Mouse (Mus musculus) liver, postnatal 0 days (tissue): ENCODE results near the gene AU018091. TPM values are rescaled to one million over a fixed set of nuclear protein-coding genes. Genes with fewer than 3 reads are reported as not detected.
"Not testable (repeated sequence)": the region's sequence is repeated elsewhere in the genome, so short reads cannot be mapped to it uniquely, and the experiment has no call there.

ENCODE experiments used
- ATAC-seq: fragments of 200-750 bp; cut with Nextera tagmentation; 2 replicates; pipeline ENCODE4 v1.8.0; 2017; ENCODE audit warnings: mild to moderate bottlenecking, moderate library complexity
- DNase-seq: peaks from one replicate; pipeline ENCODE4 v3.0.0-alpha.2; 2016
- H3K27ac ChIP-seq: fragments of 300-500 bp; sonication (generic); 2 replicates; pipeline ENCODE4 v1.5.1; 2014; ENCODE audit warnings: antibody characterized with exemption, moderate library complexity, mild to moderate bottlenecking, low read depth
- H3K27me3 ChIP-seq: fragments of 300-500 bp; sonication (generic); 2 replicates; pipeline ENCODE4 v1.6.1; 2014; ENCODE audit warnings: low read length, control low read depth, mixed read lengths; ENCODE audit not compliant: insufficient read depth
- H3K36me3 ChIP-seq: fragments of 300-500 bp; sonication (generic); replicated peaks from 2 replicates; pipeline ENCODE4 v1.6.1; 2014; ENCODE audit warnings: mild to moderate bottlenecking, control low read depth, low read length, moderate library complexity, mixed read lengths; ENCODE audit not compliant: insufficient read depth
- H3K4me1 ChIP-seq: fragments of 300-500 bp; sonication (generic); 2 replicates; pipeline ENCODE4 v1.6.1; 2014; ENCODE audit warnings: antibody characterized with exemption, mild to moderate bottlenecking, control low read depth; ENCODE audit not compliant: insufficient read depth
- H3K4me2 ChIP-seq: fragments of 300-500 bp; sonication (generic); 2 replicates; pipeline ENCODE4 v1.6.1; 2014; ENCODE audit warnings: low read depth, mild to moderate bottlenecking, low read length, moderate library complexity, mixed read lengths
- H3K4me3 ChIP-seq: fragments of 300-500 bp; sonication (generic); 2 replicates; pipeline ENCODE4 v1.5.1; 2014; ENCODE audit warnings: low read depth, low read length
- H3K9ac ChIP-seq: fragments of 300-500 bp; sonication (generic); replicated peaks from 2 replicates; pipeline ENCODE4 v1.6.1; 2014; ENCODE audit warnings: mild to moderate bottlenecking, moderate library complexity
- H3K9me3 ChIP-seq: fragments of 300-500 bp; sonication (generic); 2 replicates; pipeline ENCODE4 v1.6.1; 2016; ENCODE audit warnings: mild to moderate bottlenecking, control low read depth, low read length, mixed read lengths
- CTCF ChIP-seq: sonication (generic); IDR thresholded peaks from 2 replicates; pipeline ENCODE4 v1.5.1; 2016; ENCODE audit warnings: antibody characterized with exemption, low read depth
- WGBS: fragments of 180-500 bp; shearing (Covaris S2); extraction: QIAGEN DNeasy Blood & Tissue Kit; methylation state at CpG from one replicate; pipeline ENCODE4 v1.1.7; 2014; ENCODE audit not compliant: insufficient replicate concordance; 5-methylcytosine and 5-hydroxymethylcytosine counted together
- microRNA counts: library from miRNA; unstranded; fragments of <30 nt; microRNA quantifications from one replicate; lab custom pipeline; 2015
- microRNA-seq: library from miRNA; unstranded; fragments of <30 nt; microRNA quantifications from one replicate; pipeline ENCODE4, GENCODE M21; 2016
- polyA plus RNA-seq: library from polyadenylated mRNA; unstranded; fragments of >200 nt; fragmentation: Nextera tagmentation; extraction: Ambion mirVana; gene quantifications from 2 replicates; pipeline ENCODE4 v1.2.1, GENCODE M21; 2015

Gene AU018091
- polyA plus RNA-seq, 1 experiment from 2014 or later = not detected

DNA sequence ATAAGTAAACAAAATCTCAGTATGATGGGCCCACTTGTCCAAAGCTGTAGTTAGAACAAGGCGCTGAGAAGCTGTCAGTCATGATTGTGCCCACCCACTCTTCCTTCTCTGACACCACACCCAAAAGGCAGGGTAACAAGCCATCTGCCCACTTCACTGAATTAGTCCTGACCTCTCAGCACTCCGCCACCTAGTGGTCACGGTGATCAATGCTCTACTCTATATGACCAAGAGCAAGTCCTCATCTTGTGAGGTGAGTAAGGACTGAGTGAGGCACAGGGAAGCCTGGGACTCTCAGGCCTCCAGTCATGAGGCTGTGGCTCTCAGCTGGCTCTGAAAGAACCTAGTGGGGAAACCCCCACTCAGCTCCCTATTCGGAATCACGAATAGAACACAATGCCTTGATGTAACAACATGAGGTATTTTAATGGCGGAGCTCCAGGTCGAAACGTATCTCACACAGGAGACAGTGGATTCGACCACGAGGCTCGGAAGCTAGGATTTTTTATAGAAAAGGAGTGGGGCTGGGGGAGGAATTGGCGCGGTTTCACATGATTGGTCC, 62.4 kb downstream of the AU018091 start:
- not testable (repeated sequence) for H3K36me3 ChIP-seq, H3K4me1 ChIP-seq, H3K9me3 ChIP-seq, H3K4me2 ChIP-seq, H3K27me3 ChIP-seq, H3K4me3 ChIP-seq, H3K9ac ChIP-seq, DNase-seq, H3K27ac ChIP-seq, ATAC-seq
- TF ChIP-seq CTCF = peak; percentile 43
- 61% methylated on average over 13 of the region's 13 CpGs for WGBS

MicroRNA genes within 50 kb of the gene (microRNA counts, 519-probe panel; counts per million panel counts)
- microRNA mmu-miR-290-3p (lab: Ali Mortazavi, UCI) (not detected), microRNA mmu-miR-290-5p (lab: Ali Mortazavi, UCI) (not detected), microRNA mmu-miR-291a-3p (lab: Ali Mortazavi, UCI) (not detected), microRNA mmu-miR-291a-5p (lab: Ali Mortazavi, UCI) (not detected), microRNA mmu-miR-292-5p (lab: Ali Mortazavi, UCI) (not detected)

Small RNA genes within 50 kb of the gene (microRNA-seq; reads per million reads assigned to microRNA genes)
- not detected for gene Mir290a
- gene Mir290b = not detected
- gene Mir291a = 19.9 reads per million, percentile 27 among the genes with 10 or more reads in this experiment
- not detected for gene Mir292
- gene Mir292b = not detected

Other genes starting within 250 kb of the AU018091 start
- gene Nlrp12, start 80.5 kb upstream of the AU018091 start, polyA plus RNA-seq = 4.2 and 5.1 TPM in 2 replicates
- gene Myadm, start 119.9 kb upstream of the AU018091 start, polyA plus RNA-seq = 38.6 and 40.7 TPM in 2 replicates
- gene Prkcg, start 120.0 kb upstream of the AU018091 start, polyA plus RNA-seq = 0.04 and 0.09 TPM in 2 replicates
- 0.12 and 0.13 TPM in 2 replicates for gene Cacng7, start 163.8 kb upstream of the AU018091 start, polyA plus RNA-seq
- gene Cacng8, start 221.5 kb upstream of the AU018091 start, polyA plus RNA-seq = not detected in 2 replicates